Mouse (Mus musculus) midbrain, embryonic 13.5 days (tissue): ENCODE data around the gene Gtf2f2. TPM values are rescaled to one million over a fixed set of nuclear protein-coding genes. Genes with fewer than 3 reads are reported as not detected.

Source experiments
- ATAC-seq: fragments of 200-750 bp; cut with Nextera tagmentation; 2 replicates; pipeline ENCODE4 v1.8.0; 2017; ENCODE audit warnings: mild to moderate bottlenecking, moderate TSS enrichment, moderate library complexity
- H3K27ac ChIP-seq: fragments of 300-500 bp; sonication (generic); 2 replicates; pipeline ENCODE4 v1.5.1; 2015; ENCODE audit warnings: inconsistent platforms, mild to moderate bottlenecking, moderate library complexity
- H3K27me3 ChIP-seq: fragments of 300-500 bp; sonication (generic); 2 replicates; pipeline ENCODE4 v1.6.1; 2015; ENCODE audit warnings: mild to moderate bottlenecking, inconsistent platforms
- H3K36me3 ChIP-seq: fragments of 300-500 bp; sonication (generic); 2 replicates; pipeline ENCODE4 v1.6.1; 2015; ENCODE audit warnings: mild to moderate bottlenecking, inconsistent platforms
- H3K4me1 ChIP-seq: fragments of 300-500 bp; sonication (generic); replicated peaks from 2 replicates; pipeline ENCODE4 v1.6.1; 2015; ENCODE audit warnings: inconsistent platforms
- H3K4me2 ChIP-seq: fragments of 300-500 bp; sonication (generic); replicated peaks from 2 replicates; pipeline ENCODE4 v1.6.1; 2015; ENCODE audit warnings: moderate library complexity, mild to moderate bottlenecking, inconsistent platforms
- H3K4me3 ChIP-seq: fragments of 300-500 bp; sonication (generic); replicated peaks from 2 replicates; pipeline ENCODE4 v1.5.1; 2015; ENCODE audit warnings: mild to moderate bottlenecking, inconsistent platforms
- H3K9ac ChIP-seq: fragments of 300-500 bp; sonication (generic); replicated peaks from 2 replicates; pipeline ENCODE4 v1.6.1; 2015; ENCODE audit warnings: mild to moderate bottlenecking, inconsistent platforms
- H3K9me3 ChIP-seq: fragments of 300-500 bp; sonication (generic); 2 replicates; pipeline ENCODE4 v1.6.1; 2016; ENCODE audit warnings: mild to moderate bottlenecking, inconsistent platforms
- WGBS: fragments of 180-500 bp; shearing (Covaris S2); methylation state at CpG from one replicate; pipeline ENCODE4 v1.1.7; 2015; 5-methylcytosine and 5-hydroxymethylcytosine counted together
- polyA plus RNA-seq: library from polyadenylated mRNA; unstranded; fragments of >200 nt; fragmentation: Nextera tagmentation; extraction: Ambion mirVana; gene quantifications from 2 replicates; pipeline ENCODE4 v1.2.1, GENCODE M21; 2015

Gtf2f2 gene
- polyA plus RNA-seq, 1 experiment from 2014 or later: 42.7 TPM

DNA sequence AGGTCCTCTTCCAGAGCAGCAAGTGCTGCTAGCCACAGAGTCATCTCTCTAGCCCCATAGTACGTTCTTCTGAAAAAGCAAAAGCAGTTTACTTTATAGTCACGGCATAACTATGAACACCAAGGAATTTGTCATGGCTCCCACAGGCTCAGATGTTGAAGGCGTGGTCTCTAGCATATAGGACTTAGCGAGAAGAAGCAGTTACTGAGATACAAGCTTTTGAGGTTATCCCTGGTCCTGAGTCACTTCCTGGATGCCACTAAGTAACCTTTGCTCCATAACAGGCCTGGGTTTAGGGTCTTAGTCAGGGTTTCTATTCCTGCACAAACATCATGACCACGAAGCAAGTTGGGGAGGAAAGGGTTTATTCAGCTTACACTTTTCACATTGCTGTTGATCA, 158.6 kb downstream of the Gtf2f2 start:
- Histone ChIP-seq H3K27me3 (no peaks in the 10 kb centered on the region), H3K4me3 (no peak overlapping the region), H3K9ac (no peak overlapping the region), H3K4me1 (peaks cover 32% of the 10 kb centered on the region), H3K36me3 (peaks cover 62% of the 10 kb centered on the region), H3K9me3 (no peaks in the 10 kb centered on the region), H3K4me2 (no peak overlapping the region), H3K27ac (no peak overlapping the region)
- no peak for ATAC-seq
- 96% methylated on average over 5 of the region's 5 CpGs for WGBS

DNA sequence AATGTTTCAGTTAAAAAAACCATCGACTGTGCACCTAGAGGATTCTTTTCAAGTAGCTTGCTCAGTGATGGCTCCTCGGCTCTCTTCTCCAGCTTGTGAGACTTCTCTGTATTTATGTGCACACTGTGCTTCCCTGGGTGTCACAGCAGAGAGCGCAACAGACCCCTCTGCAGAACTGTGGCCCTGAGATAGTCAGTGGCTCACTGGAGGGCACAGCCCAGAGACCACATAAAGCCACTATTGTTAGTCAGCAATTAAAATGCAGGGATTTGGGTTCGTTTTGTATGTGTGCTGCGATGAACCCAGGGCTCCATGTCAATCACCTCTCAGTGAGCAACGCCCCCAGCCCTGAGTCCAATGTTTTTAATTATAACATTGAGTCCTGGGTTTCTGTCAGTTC, 159.8 kb downstream of the Gtf2f2 start:
- no peak overlapping the region for H3K27ac ChIP-seq
- H3K27me3 ChIP-seq: no peaks in the 10 kb centered on the region
- H3K9me3 ChIP-seq: no peaks in the 10 kb centered on the region
- WGBS: 34% methylated on average over 6 of the region's 6 CpGs
- H3K4me2 ChIP-seq: no peak overlapping the region
- peak; percentile 75 for ATAC-seq
- no peak overlapping the region for H3K9ac ChIP-seq
- peaks cover 63% of the 10 kb centered on the region for H3K36me3 ChIP-seq
- no peak overlapping the region for H3K4me3 ChIP-seq
- peaks cover 41% of the 10 kb centered on the region for H3K4me1 ChIP-seq

DNA sequence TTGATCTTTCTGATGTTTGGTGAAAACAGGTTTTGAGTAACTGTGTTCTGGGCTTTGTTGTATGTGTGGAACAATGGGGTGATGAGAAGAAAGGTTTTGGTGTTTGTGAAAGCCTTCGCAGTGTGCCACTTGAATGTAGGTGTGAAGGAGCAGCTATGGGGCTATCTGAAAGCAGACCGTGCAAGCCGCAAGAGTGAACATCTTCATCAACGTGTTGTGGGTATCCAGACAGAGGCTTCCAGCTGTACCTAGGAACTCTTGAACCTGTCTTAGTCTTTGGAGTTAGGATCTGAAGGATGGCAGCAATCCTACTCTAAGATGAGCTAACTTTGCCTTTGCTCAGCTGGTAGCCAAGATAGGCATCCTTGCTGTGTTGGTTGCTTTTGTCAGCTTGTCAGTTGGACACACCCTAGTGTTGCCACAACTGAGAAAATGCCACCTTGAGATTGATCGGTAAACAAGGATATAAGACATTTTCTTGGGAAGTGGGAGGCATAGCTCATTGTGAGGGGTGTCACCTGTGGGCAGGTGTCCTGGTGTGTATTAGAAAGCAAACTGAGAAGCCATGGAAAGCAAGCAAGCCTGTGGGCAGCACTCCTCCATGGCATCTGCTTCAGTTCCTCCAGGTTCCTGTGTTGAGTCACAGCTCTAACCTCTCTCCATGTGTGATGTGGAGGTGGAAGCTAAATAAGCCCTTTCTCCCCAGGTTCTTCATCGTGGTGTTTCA, 160.7 kb downstream of the Gtf2f2 start:
- no peak for ATAC-seq
- Histone ChIP-seq H3K4me2 (no peak overlapping the region), H3K4me1 (peaks cover 41% of the 10 kb centered on the region), H3K9ac (no peak overlapping the region), H3K27ac (0 out of 2 replicates have a peak overlapping the region, but pooled peaks have one; percentile 30), H3K36me3 (peaks cover 63% of the 10 kb centered on the region), H3K4me3 (no peak overlapping the region), H3K27me3 (no peaks in the 10 kb centered on the region), H3K9me3 (no peaks in the 10 kb centered on the region)
- 85% methylated on average over 6 of the region's 6 CpGs for WGBS

DNA sequence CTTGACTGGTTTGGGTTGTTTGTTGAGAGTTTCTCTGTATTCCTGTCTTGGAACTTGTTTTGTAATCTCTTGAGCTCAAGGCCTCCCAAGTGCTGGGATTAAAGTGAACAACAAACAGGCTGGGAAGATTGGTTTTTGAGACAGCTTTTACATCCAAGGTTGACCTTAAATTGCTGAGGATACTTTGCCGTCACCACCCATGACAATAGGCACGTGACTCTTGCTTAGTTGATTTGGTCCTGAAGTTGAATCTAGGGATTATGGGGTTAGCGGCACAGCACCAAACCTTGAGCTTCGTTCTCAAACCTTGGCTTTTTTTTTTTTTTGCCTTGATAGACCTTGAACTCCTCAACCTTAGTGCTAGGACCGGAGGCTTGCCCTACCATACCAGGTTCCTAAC, 161.4 kb downstream of the Gtf2f2 start:
- no peak for ATAC-seq
- Histone ChIP-seq H3K4me1 (peaks cover 42% of the 10 kb centered on the region), H3K36me3 (peaks cover 61% of the 10 kb centered on the region)

GRCm38 (mm10) chr14:75848482-75848881, 162.2 kb downstream of the Gtf2f2 start:
- WGBS: 94% methylated on average over 5 of the region's 5 CpGs

More for the DNA sequence above, 161.4 kb downstream of the Gtf2f2 start:
- WGBS: 79% methylated on average over 5 of the region's 5 CpGs
- no peak overlapping the region for H3K4me3 ChIP-seq
- H3K9me3 ChIP-seq: no peaks in the 10 kb centered on the region
- H3K27me3 ChIP-seq: no peaks in the 10 kb centered on the region
- H3K9ac ChIP-seq: no peak overlapping the region
- H3K27ac ChIP-seq: no peak overlapping the region
- no peak overlapping the region for H3K4me2 ChIP-seq

GRCm38 (mm10) chr14:75847669-75848068, 163.0 kb downstream of the Gtf2f2 start:
- Histone ChIP-seq H3K9ac (no peak overlapping the region; the same call in 1 of the 2 replicates), H3K27ac (no peak overlapping the region), H3K9me3 (no peaks in the 10 kb centered on the region), H3K36me3 (peaks cover 52% of the 10 kb centered on the region), H3K4me1 (peaks cover 45% of the 10 kb centered on the region), H3K4me3 (no peak overlapping the region), H3K27me3 (no peaks in the 10 kb centered on the region), H3K4me2 (peak overlapping the region; percentile 72; the same call in 1 of the 2 replicates)
- ATAC-seq: no peak
- WGBS: 91% methylated on average over 4 of the region's 4 CpGs

More at GRCm38 (mm10) chr14:75848482-75848881, 162.2 kb downstream of the Gtf2f2 start:
- Histone ChIP-seq H3K27me3 (no peaks in the 10 kb centered on the region), H3K36me3 (peaks cover 54% of the 10 kb centered on the region), H3K9me3 (no peaks in the 10 kb centered on the region), H3K4me3 (no peak overlapping the region), H3K4me1 (peaks cover 45% of the 10 kb centered on the region), H3K27ac (no peak overlapping the region), H3K4me2 (no peak overlapping the region), H3K9ac (no peak overlapping the region)
- no peak for ATAC-seq

Other genes with a start within 250 kb of the Gtf2f2 start
- 9.4 and 11.8 TPM in 2 replicates for gene Slc25a30, start 223.8 kb downstream of the Gtf2f2 start, polyA plus RNA-seq
- gene Tpt1, start 165.8 kb downstream of the Gtf2f2 start, polyA plus RNA-seq: 876 and 886 TPM in 2 replicates
- gene Kctd4, start 55.9 kb downstream of the Gtf2f2 start, polyA plus RNA-seq: 4.6 and 6.0 TPM in 2 replicates
- 15.3 and 15.6 TPM in 2 replicates for gene Gpalpp1, start 99.9 kb upstream of the Gtf2f2 start, polyA plus RNA-seq
- gene Nufip1, start 100.0 kb upstream of the Gtf2f2 start, polyA plus RNA-seq: 13.7 and 14.9 TPM in 2 replicates